Mouse (Mus musculus) left cerebral cortex, postnatal 25 days (tissue): ENCODE data around the gene Tbl1x. TPM values are rescaled to one million over a fixed set of nuclear protein-coding genes. Genes with fewer than 3 reads are reported as not detected.
A peak's percentile ranks its signal among the peaks of the same experiment; 100 is the strongest.

Experiments
- DNase-seq, 2 experiments: peaks; one replicate each; pipeline ENCODE4 v3.0.0; 2022; ENCODE audit warnings: low spot score in 2 of 2, mixed read lengths in 1 of 2
- intact Hi-C: fragments of 180-260 bp; cut with DNase I; formaldehyde crosslinking; loops from one replicate; pipeline ENCODE4 v1.15.1; 2025
- total RNA-seq, 2 experiments: library from RNA; stranded (reverse); gene quantifications; 2 replicates each; pipeline ENCODE4 v1.2.3; 2021

Gene Tbl1x
- total RNA-seq, 2 experiments from 2014 or later: 50.7 to 51.2 TPM

DNA sequence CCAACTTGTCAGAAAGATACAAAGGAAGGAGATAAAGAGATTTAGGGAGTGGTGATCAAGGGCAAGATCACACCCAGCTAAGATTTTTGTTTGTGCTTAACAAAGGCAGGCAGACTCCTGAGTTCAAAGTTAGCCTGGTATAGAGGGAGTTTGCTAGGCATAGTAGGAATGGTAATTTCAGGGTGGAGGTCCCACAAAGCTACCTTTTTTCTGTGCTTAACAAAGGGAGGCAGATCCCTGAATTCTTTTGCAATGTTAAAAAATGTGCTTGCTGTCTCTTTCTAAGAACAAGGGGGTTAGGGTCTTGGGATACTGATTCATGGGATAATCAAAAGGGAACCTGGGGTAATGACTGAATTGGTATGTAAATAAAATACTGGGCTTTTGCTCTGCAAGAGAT, 156.6 kb downstream of the Tbl1x start:
- intact Hi-C loops: no loop called here

DNA sequence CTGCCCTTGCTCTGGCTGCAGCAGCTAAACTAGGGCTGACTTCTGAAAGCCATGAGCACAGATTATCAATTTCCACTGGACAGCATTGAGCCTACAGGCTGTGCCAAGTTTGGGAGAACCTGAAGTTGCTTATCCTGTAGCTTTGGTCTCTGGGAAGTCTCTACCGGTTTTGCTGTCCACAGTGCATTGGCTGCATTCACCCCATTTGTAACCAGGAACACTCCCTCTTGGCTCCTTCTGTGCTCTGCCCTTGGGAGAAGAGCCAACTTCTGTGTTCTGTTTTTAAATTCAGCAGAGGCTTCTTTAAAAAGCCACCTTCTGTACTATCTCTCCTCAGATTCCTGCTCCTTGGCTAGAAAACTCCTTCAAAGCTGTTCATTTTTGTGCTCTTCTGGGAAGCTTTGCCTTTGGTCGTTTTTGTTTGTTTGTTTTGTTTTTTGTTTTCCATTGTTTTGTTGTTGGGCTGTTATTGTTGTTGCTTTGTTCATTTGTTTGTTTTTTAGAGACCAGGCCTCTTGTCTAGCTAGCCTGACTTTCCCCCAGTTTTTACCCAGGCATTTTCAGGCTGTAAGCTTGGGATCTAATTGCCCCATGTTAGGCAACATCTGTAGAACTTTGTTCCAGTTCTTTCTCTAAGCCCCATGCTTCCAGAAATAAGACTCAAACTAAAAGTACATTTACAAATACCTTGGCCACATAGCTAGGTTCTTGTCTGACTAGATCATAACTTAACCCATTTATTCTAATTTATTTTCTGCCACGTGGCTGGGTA, 159.2 kb downstream of the Tbl1x start:
- intact Hi-C loops: loop anchor here (5.0 kb wide), 1 partner anchor 142 kb away; no protein-coding TSS in a partner anchor
- peak in 1 of 2 experiments; percentile 42 for DNase-seq

More for the DNA sequence above, 156.6 kb downstream of the Tbl1x start:
- DNase-seq: no peak
